Mouse (Mus musculus): Measurements from ENCODE around the gene Kcnn3. TPM values are rescaled to one million over a fixed set of nuclear protein-coding genes. Genes with fewer than 3 reads are reported as not detected.

Kcnn3 gene
- total RNA-seq, 4 experiments from 2014 or later, result 21.9 to 26.5 (median 25.8) TPM

Other genes with a start within 250 kb of the Kcnn3 start
- 10 to 100 TPM; 51.8 to 69.9 (median 58.2) TPM for gene Slc50a1, start 249.6 kb upstream of the Kcnn3 start, total RNA-seq (2022)
- 10 to 100 TPM in 2 of 4 experiments, 1 to 10 TPM in 2; 7.9 to 12.6 (median 10.5) TPM for gene Efna1, start 239.0 kb upstream of the Kcnn3 start, total RNA-seq (2022)
- gene Efna3, start 197.2 kb upstream of the Kcnn3 start, total RNA-seq (2022), result 10 to 100 TPM; 57.7 to 72.8 (median 60.8) TPM
- 1 to 10 TPM in 3 of 4 experiments, under 1 TPM in 1; 0.96 to 1.4 (median 1.1) TPM for gene Efna4, start 182.1 kb upstream of the Kcnn3 start, total RNA-seq (2022)
- gene Adam15, start 170.2 kb upstream of the Kcnn3 start, total RNA-seq (2022), result 100 to 1,000 TPM; 129 to 141 (median 137) TPM
- under 1 TPM; 0.32 to 0.47 (median 0.39) TPM for gene Dcst2, start 158.2 kb upstream of the Kcnn3 start, total RNA-seq (2022)
- gene Dcst1, start 154.9 kb upstream of the Kcnn3 start, total RNA-seq (2022), result under 1 TPM in 2 of 4 experiments, not detected in 2; 0.16 to 0.48 TPM
- 10 to 100 TPM; 12.6 to 18.7 (median 15.9) TPM for gene Zbtb7b, start 125.4 kb upstream of the Kcnn3 start, total RNA-seq (2022)
- 1 to 10 TPM; 1.9 to 7.1 (median 4.3) TPM for gene Lenep, start 117.4 kb upstream of the Kcnn3 start, total RNA-seq (2022)
- 10 to 100 TPM; 35.8 to 37.8 (median 37.1) TPM for gene Flad1, start 108.3 kb upstream of the Kcnn3 start, total RNA-seq (2022)
- 1 to 10 TPM; 1.6 to 4.7 (median 2.5) TPM for gene Cks1b, start 101.8 kb upstream of the Kcnn3 start, total RNA-seq (2022)
- 10 to 100 TPM; 16.4 to 22.3 (median 19.9) TPM for gene Shc1, start 101.7 kb upstream of the Kcnn3 start, total RNA-seq (2022)
- gene Pygo2, start 90.0 kb upstream of the Kcnn3 start, total RNA-seq (2022), result 10 to 100 TPM; 49.4 to 61.0 (median 53.9) TPM
- gene Pbxip1, start 83.5 kb upstream of the Kcnn3 start, total RNA-seq (2022), result 10 to 100 TPM; 39.6 to 71.2 (median 51.8) TPM
- gene Pmvk, start 65.6 kb upstream of the Kcnn3 start, total RNA-seq (2022), result 10 to 100 TPM; 29.5 to 33.7 (median 31.3) TPM
- 100 to 1,000 TPM; 112 to 157 (median 131) TPM for gene Adar, start 194.9 kb downstream of the Kcnn3 start, total RNA-seq (2022)
- gene Chrnb2, start 244.5 kb downstream of the Kcnn3 start, total RNA-seq (2022), result 10 to 100 TPM; 27.6 to 32.5 (median 30.3) TPM

Measured in layer of hippocampus, adult 8-10 months (tissue).